Mouse (Mus musculus) liver, embryonic 12.5 days (tissue): ENCODE measurements around the gene Rrp9. TPM values are rescaled to one million over a fixed set of nuclear protein-coding genes. Genes with fewer than 3 reads are reported as not detected.

Source experiments
- ATAC-seq: fragments of 200-750 bp; cut with Nextera tagmentation; 2 replicates; pipeline ENCODE4 v1.8.0; 2017; ENCODE audit warnings: moderate number of reproducible peaks, mild to moderate bottlenecking, moderate library complexity
- H3K27ac ChIP-seq: fragments of 300-500 bp; sonication (generic); 2 replicates; pipeline ENCODE4 v1.5.1; 2016; ENCODE audit warnings: mild to moderate bottlenecking
- H3K27me3 ChIP-seq: fragments of 300-500 bp; sonication (generic); replicated peaks from 2 replicates; pipeline ENCODE4 v1.6.1; 2016; ENCODE audit warnings: mild to moderate bottlenecking, moderate library complexity
- H3K36me3 ChIP-seq: fragments of 300-500 bp; sonication (generic); 2 replicates; pipeline ENCODE4 v1.6.1; 2016; ENCODE audit warnings: mild to moderate bottlenecking, moderate library complexity
- H3K4me1 ChIP-seq: fragments of 300-500 bp; sonication (generic); 2 replicates; pipeline ENCODE4 v1.6.1; 2016
- H3K4me2 ChIP-seq: fragments of 300-500 bp; sonication (generic); 2 replicates; pipeline ENCODE4 v1.6.1; 2016; ENCODE audit warnings: mild to moderate bottlenecking, moderate library complexity
- H3K4me3 ChIP-seq: fragments of 300-500 bp; sonication (generic); 2 replicates; pipeline ENCODE4 v1.5.1; 2016; ENCODE audit warnings: mild to moderate bottlenecking, moderate library complexity
- H3K9ac ChIP-seq: fragments of 300-500 bp; sonication (generic); 2 replicates; pipeline ENCODE4 v1.6.1; 2016; ENCODE audit warnings: mild to moderate bottlenecking, moderate library complexity
- H3K9me3 ChIP-seq: fragments of 300-500 bp; sonication (generic); replicated peaks from 2 replicates; pipeline ENCODE4 v1.6.1; 2016; ENCODE audit warnings: mild to moderate bottlenecking, moderate library complexity
- WGBS: fragments of 180-500 bp; shearing (Covaris S2); methylation state at CpG from one replicate; pipeline ENCODE4 v1.1.7; 2016; ENCODE audit not compliant: insufficient replicate concordance; 5-methylcytosine and 5-hydroxymethylcytosine counted together
- polyA plus RNA-seq: library from polyadenylated mRNA; unstranded; fragments of >200 nt; fragmentation: Nextera tagmentation; extraction: Ambion mirVana; gene quantifications from 2 replicates; pipeline ENCODE4 v1.2.1, GENCODE M21; 2016

Rrp9 gene
- 54.6 and 58.0 TPM in 2 replicates for polyA plus RNA-seq

- H3K9ac ChIP-seq: no peak within 1 kb of the TSS
- 72% methylated on average over 10 of the region's 10 CpGs for WGBS
These were observed at the start of gene Rrp9 for GRCm38 (mm10) chr9:106475663-106476001. Rrp9 (plus strand) TSS chr9:106475963.

GRCm38 (mm10) chr9:106428719-106429220 lies 47.0 kb upstream of the Rrp9 start:
- H3K9me3 ChIP-seq: no peaks in the 10 kb centered on the region
- ATAC-seq: peak; percentile 31
- peak overlapping the region; percentile 88 for H3K27ac ChIP-seq
- peaks cover 37% of the 10 kb centered on the region for H3K36me3 ChIP-seq
- peak overlapping the region; percentile 89 for H3K4me3 ChIP-seq
- H3K4me1 ChIP-seq: peaks cover 38% of the 10 kb centered on the region
- peak overlapping the region; percentile 80 for H3K4me2 ChIP-seq
- peaks cover 3% of the 10 kb centered on the region; the same call in 1 of the 2 replicates for H3K27me3 ChIP-seq
- 19% methylated on average over 11 of the region's 11 CpGs for WGBS
- peak overlapping the region; percentile 57 for H3K9ac ChIP-seq

More at GRCm38 (mm10) chr9:106475663-106476001, at the start of gene Rrp9:
- H3K27me3 ChIP-seq: 0 out of 2 replicates have a peak, but pooled peaks cover 3% of the 10 kb centered on the region
- H3K4me1 ChIP-seq: peaks cover 45% of the 10 kb centered on the region
- peak within 1 kb of the TSS; percentile 8; the same call in 1 of the 2 replicates for H3K4me3 ChIP-seq
- H3K4me2 ChIP-seq: peak within 1 kb of the TSS; percentile 85
- H3K27ac ChIP-seq: peak within 1 kb of the TSS; percentile 4; the same call in 1 of the 2 replicates
- peaks cover 19% of the 10 kb centered on the region for H3K36me3 ChIP-seq
- H3K9me3 ChIP-seq: no peaks in the 10 kb centered on the region
- ATAC-seq: no peak

GRCm38 (mm10) chr9:106429221-106430014 lies 46.3 kb upstream of the Rrp9 start, which contains the start of gene Rpl29:
Rpl29 (plus strand) TSS chr9:106429454.
- ATAC-seq: peak; percentile 84
- Histone ChIP-seq H3K4me3 (peak within 1 kb of the TSS; percentile 89), H3K9ac (peak within 1 kb of the TSS; percentile 96), H3K27me3 (no peaks in the 10 kb centered on the region), H3K27ac (peak within 1 kb of the TSS; percentile 88), H3K4me1 (peaks cover 45% of the 10 kb centered on the region), H3K4me2 (peak within 1 kb of the TSS; percentile 80), H3K36me3 (peaks cover 43% of the 10 kb centered on the region), H3K9me3 (no peaks in the 10 kb centered on the region)
- under 1% methylated on average over 55 of the region's 55 CpGs for WGBS

DNA sequence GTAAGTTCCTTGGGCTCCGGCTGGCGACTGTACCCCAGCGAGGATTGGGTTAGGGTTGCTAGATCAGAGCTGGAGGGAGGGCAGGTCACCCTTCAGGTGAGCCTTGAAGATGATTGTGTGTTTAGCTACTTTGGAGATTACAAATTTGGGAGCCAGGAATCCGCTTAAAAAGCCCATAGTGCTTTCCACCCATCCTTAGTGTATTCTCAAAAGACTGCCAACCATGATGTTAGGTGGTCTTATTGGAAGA lies 45.8 kb upstream of the Rrp9 start:
- Histone ChIP-seq H3K9ac (peak overlapping the region; percentile 96), H3K4me1 (peaks cover 50% of the 10 kb centered on the region), H3K27ac (peak overlapping the region; percentile 88), H3K9me3 (no peaks in the 10 kb centered on the region), H3K36me3 (peaks cover 48% of the 10 kb centered on the region), H3K4me2 (peak overlapping the region; percentile 80), H3K27me3 (no peaks in the 10 kb centered on the region), H3K4me3 (peak overlapping the region; percentile 89)
- 1% methylated on average over 4 of the region's 4 CpGs for WGBS
- no peak for ATAC-seq

DNA sequence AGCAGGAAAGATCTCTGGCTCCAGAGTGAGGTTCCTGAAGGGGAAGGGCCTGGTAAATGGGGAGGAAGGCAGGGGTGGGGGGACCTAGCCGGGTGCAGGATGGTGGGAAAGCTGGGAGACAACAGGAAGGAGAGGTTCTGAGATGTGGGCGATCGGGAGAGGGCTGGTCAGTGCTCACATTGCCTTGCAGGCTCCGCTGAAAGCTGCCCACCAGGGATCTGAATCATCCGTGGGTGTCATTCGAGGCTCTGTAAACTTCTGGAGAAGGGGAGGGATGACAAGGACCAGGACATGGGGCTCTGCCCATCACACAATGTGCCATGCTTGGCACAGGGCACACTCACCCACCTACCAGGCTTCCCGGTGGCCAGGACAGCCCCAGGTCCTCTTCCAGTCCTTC lies 42.4 kb upstream of the Rrp9 start:
- WGBS: 67% methylated on average over 7 of the region's 7 CpGs
- H3K4me1 ChIP-seq: peaks cover 83% of the 10 kb centered on the region
- H3K4me3 ChIP-seq: no peak overlapping the region

GRCm38 (mm10) chr9:106436566-106436965 lies 39.2 kb upstream of the Rrp9 start:
- Histone ChIP-seq H3K9me3 (no peaks in the 10 kb centered on the region), H3K27ac (no peak overlapping the region), H3K36me3 (peaks cover 47% of the 10 kb centered on the region), H3K27me3 (no peaks in the 10 kb centered on the region), H3K4me1 (peaks cover 74% of the 10 kb centered on the region), H3K4me2 (peak overlapping the region; percentile 90; the same call in 1 of the 2 replicates), H3K9ac (no peak overlapping the region), H3K4me3 (no peak overlapping the region)
- 77% methylated on average over 9 of the region's 9 CpGs for WGBS
- ATAC-seq: no peak

More for the DNA sequence above, 42.4 kb upstream of the Rrp9 start:
- Histone ChIP-seq H3K27me3 (no peaks in the 10 kb centered on the region), H3K4me2 (peak overlapping the region; percentile 27), H3K9ac (peak overlapping the region; percentile 51), H3K9me3 (no peaks in the 10 kb centered on the region), H3K36me3 (peaks cover 53% of the 10 kb centered on the region), H3K27ac (peak overlapping the region; percentile 38)
- ATAC-seq: no peak

- Histone ChIP-seq H3K4me3 (no peak overlapping the region), H3K4me1 (peaks cover 46% of the 10 kb centered on the region), H3K27ac (no peak overlapping the region), H3K36me3 (0 out of 2 replicates have a peak, but pooled peaks cover 9% of the 10 kb centered on the region), H3K27me3 (no peaks in the 10 kb centered on the region), H3K9me3 (no peaks in the 10 kb centered on the region), H3K9ac (no peak overlapping the region), H3K4me2 (no peak overlapping the region)
- 74% methylated on average over 5 of the region's 5 CpGs for WGBS
- no peak for ATAC-seq
These were observed 33.1 kb upstream of the Rrp9 start for GRCm38 (mm10) chr9:106442680-106443079.

GRCm38 (mm10) chr9:106444836-106445235 lies 30.9 kb upstream of the Rrp9 start:
- WGBS: 70% methylated on average over 4 of the region's 4 CpGs
- no peak overlapping the region for H3K4me3 ChIP-seq
- H3K4me1 ChIP-seq: peaks cover 49% of the 10 kb centered on the region
- no peaks in the 10 kb centered on the region for H3K27me3 ChIP-seq
- no peaks in the 10 kb centered on the region for H3K9me3 ChIP-seq
- ATAC-seq: no peak
- H3K27ac ChIP-seq: no peak overlapping the region
- 0 out of 2 replicates have a peak, but pooled peaks cover 9% of the 10 kb centered on the region for H3K36me3 ChIP-seq
- H3K9ac ChIP-seq: no peak overlapping the region
- no peak overlapping the region for H3K4me2 ChIP-seq

DNA sequence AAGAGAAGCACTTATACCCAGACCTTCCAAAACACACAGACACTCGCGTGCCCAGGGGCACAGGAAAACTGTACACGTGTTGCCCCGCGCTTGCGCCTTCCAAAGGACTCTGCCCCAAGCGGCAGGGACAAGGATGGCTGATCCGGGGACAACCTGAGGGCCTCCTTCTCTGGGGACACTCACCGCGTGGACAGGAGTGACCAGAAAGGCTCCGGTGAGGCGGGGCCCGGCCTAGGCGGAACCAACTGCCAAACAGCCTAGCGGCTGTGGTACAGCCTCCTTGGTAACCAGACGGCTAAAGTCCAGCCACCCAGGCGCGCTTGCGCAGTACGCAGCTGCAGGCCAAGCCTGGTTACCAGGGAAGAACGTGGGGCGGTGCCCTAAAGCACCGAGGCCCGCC lies 28.4 kb upstream of the Rrp9 start, which contains the start of the genes Abhd14b and Abhd14a:
Abhd14b (plus strand) TSS at position 112 of the 400 bp plus-strand sequence.
Abhd14a (minus strand) TSS at position 331 of the 400 bp plus-strand sequence.
- H3K36me3 ChIP-seq: 0 out of 2 replicates have a peak, but pooled peaks cover 2% of the 10 kb centered on the region
- H3K27ac ChIP-seq: peak within 1 kb of the TSS; percentile 53
- peak within 1 kb of the TSS; percentile 84 for H3K4me2 ChIP-seq
- peaks cover 15% of the 10 kb centered on the region for H3K27me3 ChIP-seq
- no peaks in the 10 kb centered on the region for H3K9me3 ChIP-seq
- WGBS: under 1% methylated on average over 24 of the region's 24 CpGs
- ATAC-seq: peak; percentile 79
- H3K4me3 ChIP-seq: peak within 1 kb of the TSS; percentile 58
- H3K4me1 ChIP-seq: peaks cover 74% of the 10 kb centered on the region
- H3K9ac ChIP-seq: peak within 1 kb of the TSS; percentile 64

- peaks cover 78% of the 10 kb centered on the region for H3K4me1 ChIP-seq
- H3K27me3 ChIP-seq: peaks cover 21% of the 10 kb centered on the region
- H3K27ac ChIP-seq: peak overlapping the region; percentile 34; the same call in 1 of the 2 replicates
- H3K4me3 ChIP-seq: peak overlapping the region; percentile 58
- ATAC-seq: peak; percentile 7; the same call in 1 of the 2 replicates
- peak overlapping the region; percentile 84 for H3K4me2 ChIP-seq
- H3K9me3 ChIP-seq: no peaks in the 10 kb centered on the region
- H3K9ac ChIP-seq: peak overlapping the region; percentile 64; the same call in 1 of the 2 replicates
- 31% methylated on average over 9 of the region's 9 CpGs for WGBS
- H3K36me3 ChIP-seq: 0 out of 2 replicates have a peak, but pooled peaks cover 2% of the 10 kb centered on the region
These were observed 27.8 kb upstream of the Rrp9 start for GRCm38 (mm10) chr9:106447951-106448350.

- 0 out of 2 replicates have a peak, but pooled peaks cover 2% of the 10 kb centered on the region for H3K36me3 ChIP-seq
- H3K9ac ChIP-seq: peak overlapping the region; percentile 37
- no peaks in the 10 kb centered on the region for H3K9me3 ChIP-seq
- peaks cover 84% of the 10 kb centered on the region for H3K4me1 ChIP-seq
- peak overlapping the region; percentile 41 for H3K4me3 ChIP-seq
- WGBS: 1% methylated on average over 23 of the region's 23 CpGs
- peaks cover 26% of the 10 kb centered on the region for H3K27me3 ChIP-seq
- ATAC-seq: peak; percentile 46; the same call in 1 of the 2 replicates
- H3K27ac ChIP-seq: peak overlapping the region; percentile 21; the same call in 1 of the 2 replicates
- H3K4me2 ChIP-seq: peak overlapping the region; percentile 84
These were observed 27.2 kb upstream of the Rrp9 start for GRCm38 (mm10) chr9:106448498-106449031.
